Mouse (Mus musculus) midbrain, embryonic 13.5 days (tissue): ENCODE measurements around the gene Mfge8. TPM values are rescaled to one million over a fixed set of nuclear protein-coding genes. Genes with fewer than 3 reads are reported as not detected.

ENCODE experiments used
- ATAC-seq: fragments of 200-750 bp; cut with Nextera tagmentation; 2 replicates; pipeline ENCODE4 v1.8.0; 2017; ENCODE audit warnings: mild to moderate bottlenecking, moderate TSS enrichment, moderate library complexity
- H3K27ac ChIP-seq: fragments of 300-500 bp; sonication (generic); 2 replicates; pipeline ENCODE4 v1.5.1; 2015; ENCODE audit warnings: inconsistent platforms, mild to moderate bottlenecking, moderate library complexity
- H3K27me3 ChIP-seq: fragments of 300-500 bp; sonication (generic); 2 replicates; pipeline ENCODE4 v1.6.1; 2015; ENCODE audit warnings: mild to moderate bottlenecking, inconsistent platforms
- H3K36me3 ChIP-seq: fragments of 300-500 bp; sonication (generic); 2 replicates; pipeline ENCODE4 v1.6.1; 2015; ENCODE audit warnings: mild to moderate bottlenecking, inconsistent platforms
- H3K4me1 ChIP-seq: fragments of 300-500 bp; sonication (generic); replicated peaks from 2 replicates; pipeline ENCODE4 v1.6.1; 2015; ENCODE audit warnings: inconsistent platforms
- H3K4me2 ChIP-seq: fragments of 300-500 bp; sonication (generic); replicated peaks from 2 replicates; pipeline ENCODE4 v1.6.1; 2015; ENCODE audit warnings: moderate library complexity, mild to moderate bottlenecking, inconsistent platforms
- H3K4me3 ChIP-seq: fragments of 300-500 bp; sonication (generic); replicated peaks from 2 replicates; pipeline ENCODE4 v1.5.1; 2015; ENCODE audit warnings: mild to moderate bottlenecking, inconsistent platforms
- H3K9ac ChIP-seq: fragments of 300-500 bp; sonication (generic); replicated peaks from 2 replicates; pipeline ENCODE4 v1.6.1; 2015; ENCODE audit warnings: mild to moderate bottlenecking, inconsistent platforms
- H3K9me3 ChIP-seq: fragments of 300-500 bp; sonication (generic); 2 replicates; pipeline ENCODE4 v1.6.1; 2016; ENCODE audit warnings: mild to moderate bottlenecking, inconsistent platforms
- WGBS: fragments of 180-500 bp; shearing (Covaris S2); methylation state at CpG from one replicate; pipeline ENCODE4 v1.1.7; 2015; 5-methylcytosine and 5-hydroxymethylcytosine counted together
- polyA plus RNA-seq: library from polyadenylated mRNA; unstranded; fragments of >200 nt; fragmentation: Nextera tagmentation; extraction: Ambion mirVana; gene quantifications from 2 replicates; pipeline ENCODE4 v1.2.1, GENCODE M21; 2015

The Mfge8 gene
- polyA plus RNA-seq, 1 experiment from 2014 or later, result 46.4 TPM

- Histone ChIP-seq H3K27me3 (no peaks in the 10 kb centered on the region), H3K4me1 (peaks cover 6% of the 10 kb centered on the region), H3K9me3 (peaks cover 4% of the 10 kb centered on the region; the same call in 1 of the 2 replicates), H3K36me3 (no peaks in the 10 kb centered on the region), H3K4me3 (no peak overlapping the region), H3K4me2 (no peak overlapping the region), H3K27ac (no peak overlapping the region), H3K9ac (no peak overlapping the region)
- peak; percentile 72 for ATAC-seq
- WGBS, result 37% methylated on average over 4 of the region's 4 CpGs
Measured at GRCm38 (mm10) chr7:79113848-79114247, 35.0 kb downstream of the Mfge8 start.

GRCm38 (mm10) chr7:79096492-79096891 is 52.4 kb downstream of the Mfge8 start:
- WGBS, result 73% methylated on average over 5 of the region's 5 CpGs
- H3K9ac ChIP-seq, result no peak overlapping the region
- H3K4me1 ChIP-seq, result no peaks in the 10 kb centered on the region
- no peaks in the 10 kb centered on the region for H3K27me3 ChIP-seq
- H3K36me3 ChIP-seq, result no peaks in the 10 kb centered on the region
- no peaks in the 10 kb centered on the region for H3K9me3 ChIP-seq
- H3K27ac ChIP-seq, result no peak overlapping the region
- ATAC-seq, result no peak
- no peak overlapping the region for H3K4me2 ChIP-seq
- H3K4me3 ChIP-seq, result no peak overlapping the region

- no peak overlapping the region for H3K9ac ChIP-seq
- no peak overlapping the region for H3K27ac ChIP-seq
- WGBS, result 66% methylated on average over 4 of the region's 4 CpGs
- no peak overlapping the region for H3K4me3 ChIP-seq
- H3K4me1 ChIP-seq, result no peaks in the 10 kb centered on the region
- ATAC-seq, result no peak
- no peaks in the 10 kb centered on the region for H3K9me3 ChIP-seq
- H3K4me2 ChIP-seq, result no peak overlapping the region
- no peaks in the 10 kb centered on the region for H3K27me3 ChIP-seq
- no peaks in the 10 kb centered on the region for H3K36me3 ChIP-seq
Measured at GRCm38 (mm10) chr7:79089111-79089510, 59.7 kb downstream of the Mfge8 start.

Other genes with a start within 250 kb of the Mfge8 start
- 0.21 and 0.40 TPM in 2 replicates for gene Isg20, start 235.6 kb downstream of the Mfge8 start, polyA plus RNA-seq
- 0.08 TPM in 2 replicates for gene Acan, start 95.6 kb downstream of the Mfge8 start, polyA plus RNA-seq
- gene Hapln3, start 18.0 kb downstream of the Mfge8 start, polyA plus RNA-seq, result 0.84 and 1.7 TPM in 2 replicates
- gene Abhd2, start 124.1 kb upstream of the Mfge8 start, polyA plus RNA-seq, result 16.4 and 16.5 TPM in 2 replicates
- 6.3 and 7.5 TPM in 2 replicates for gene Rlbp1, start 238.0 kb upstream of the Mfge8 start, polyA plus RNA-seq
- 4.9 and 5.3 TPM in 2 replicates for gene Fanci, start 242.9 kb upstream of the Mfge8 start, polyA plus RNA-seq